Mouse (Mus musculus) retina, postnatal 1 day (tissue): ENCODE measurements around the gene Fbxo45.
A peak's percentile ranks its signal among the peaks of the same experiment; 100 is the strongest.
"Not testable (repeated sequence)": the region's sequence is repeated elsewhere in the genome, so short reads cannot be mapped to it uniquely, and the experiment has no call there.

Experiments used
- DNase-seq: peaks from one replicate; pipeline ENCODE4 v3.0.0-alpha.2; 2012

Fbxo45 gene

GRCm38 (mm10) chr16:32246952-32247370, at the start of gene Fbxo45, which contains the start of gene Wdr53:
Fbxo45 (minus strand) TSS chr16:32247158.
Wdr53 (plus strand) TSS chr16:32247227.
- peak; percentile 98 for DNase-seq

- no peak for DNase-seq
Observed at GRCm38 (mm10) chr16:32291821-32292220, 44.9 kb upstream of the Fbxo45 start.

- DNase-seq = no peak
Observed at GRCm38 (mm10) chr16:32282608-32283007, 35.6 kb upstream of the Fbxo45 start.

GRCm38 (mm10) chr16:32280211-32280610, 33.3 kb upstream of the Fbxo45 start:
- no peak for DNase-seq

- DNase-seq = no peak
Observed at GRCm38 (mm10) chr16:32278396-32278795, 31.4 kb upstream of the Fbxo45 start.

DNA sequence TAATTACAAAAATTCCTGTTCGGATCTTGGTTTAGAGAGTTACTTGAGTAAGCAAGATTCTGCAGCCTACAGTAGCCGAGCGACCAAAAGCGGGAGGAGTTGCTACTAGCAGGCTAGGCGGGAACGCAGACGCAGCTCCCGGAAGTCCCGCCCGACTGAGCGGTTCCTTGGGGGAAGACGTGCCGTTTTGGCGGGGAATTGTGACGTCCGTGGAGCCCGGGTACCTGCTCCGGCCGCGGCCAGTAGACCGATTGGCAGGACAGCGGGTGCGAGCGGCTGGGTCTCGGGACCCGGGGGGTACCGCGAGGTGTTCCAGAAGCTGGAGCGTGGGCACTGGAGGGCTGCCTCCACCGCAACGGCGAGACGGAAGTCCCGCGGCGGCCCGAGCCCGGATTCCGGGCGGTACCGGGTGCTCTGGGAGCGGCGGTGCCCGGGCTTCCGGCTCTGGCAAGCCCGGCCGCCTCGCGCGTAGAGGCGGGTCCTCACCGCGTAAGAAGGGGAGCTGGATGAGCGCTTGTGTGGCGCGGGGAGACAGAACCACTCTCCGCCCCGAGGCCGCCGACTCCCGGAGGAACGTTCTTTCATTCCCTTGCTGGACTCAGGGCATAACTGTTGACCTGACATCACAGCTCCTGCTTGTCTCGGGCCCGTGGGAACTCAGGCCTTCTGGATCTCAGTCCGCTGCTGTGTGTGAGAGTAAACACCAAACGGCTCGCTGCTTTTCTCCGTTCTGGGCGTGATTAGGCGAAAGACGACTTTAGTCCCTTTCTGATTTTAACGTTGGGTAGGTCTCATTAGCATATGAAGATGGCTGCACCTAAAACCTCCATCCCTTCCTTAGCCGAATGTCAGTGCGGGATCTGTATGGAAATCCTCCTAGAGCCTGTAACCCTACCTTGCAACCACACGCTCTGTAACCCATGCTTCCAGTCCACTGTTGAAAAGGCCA, 30.6 kb upstream of the Fbxo45 start, which contains the start of gene Rnf168:
Rnf168 (plus strand) TSS at position 152 of the 949 bp plus-strand sequence.
- DNase-seq = peak; percentile 93

- no peak for DNase-seq
Observed at GRCm38 (mm10) chr16:32275830-32276229, 28.9 kb upstream of the Fbxo45 start.

GRCm38 (mm10) chr16:32275041-32275440, 28.1 kb upstream of the Fbxo45 start:
- no peak for DNase-seq

DNA sequence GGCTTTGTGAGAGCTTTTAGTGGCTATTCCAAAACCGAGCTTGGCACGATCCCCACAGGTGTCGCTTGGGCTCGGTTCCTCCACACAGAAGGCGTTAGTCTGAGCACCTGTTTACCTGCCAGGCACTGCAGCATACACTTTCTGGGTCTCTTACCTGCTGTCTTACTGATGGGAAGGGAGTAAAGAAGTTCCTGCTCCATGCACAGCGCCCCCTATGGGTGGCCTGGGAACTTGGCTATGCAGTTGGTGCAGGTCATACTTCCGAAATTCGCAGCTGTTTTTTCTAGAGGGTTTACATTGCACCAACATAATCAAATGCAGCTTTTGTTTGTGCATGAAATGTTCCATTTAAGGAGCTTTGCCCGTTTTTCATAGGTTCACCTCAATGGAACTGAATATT, 26.4 kb upstream of the Fbxo45 start:
- peak; percentile 34 for DNase-seq

GRCm38 (mm10) chr16:32271291-32271690, 24.3 kb upstream of the Fbxo45 start, which contains the start of gene Smco1:
Smco1 (plus strand) TSS chr16:32271468.
- DNase-seq = no peak

GRCm38 (mm10) chr16:32264225-32264624, 17.3 kb upstream of the Fbxo45 start:
- not testable (repeated sequence) for DNase-seq

GRCm38 (mm10) chr16:32246351-32246791, 587 bp downstream of the Fbxo45 start:
- peak; percentile 58 for DNase-seq

DNA sequence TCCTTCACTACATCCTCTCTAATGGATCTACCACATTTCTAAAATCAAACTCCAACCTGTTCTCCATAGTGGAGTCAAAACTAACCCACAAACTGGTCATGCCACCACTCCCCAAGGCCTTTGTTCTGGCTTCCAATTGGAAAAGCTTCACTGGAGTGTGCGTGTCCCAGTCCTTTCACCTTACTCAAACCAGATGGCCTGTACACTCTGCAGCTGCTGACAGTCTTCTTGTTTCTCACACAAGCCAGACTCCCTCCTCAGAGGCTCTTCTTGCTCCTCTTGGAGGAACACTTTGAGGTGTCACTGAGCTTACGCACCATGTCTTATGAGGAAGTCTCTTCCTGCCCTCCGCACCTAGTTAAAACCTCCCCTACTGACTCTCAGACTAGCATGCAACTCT, 3.1 kb downstream of the Fbxo45 start:
- DNase-seq = peak; percentile 8

GRCm38 (mm10) chr16:32239428-32240312, 7.3 kb downstream of the Fbxo45 start:
- DNase-seq = no peak

GRCm38 (mm10) chr16:32237930-32238680, 8.9 kb downstream of the Fbxo45 start:
- no peak for DNase-seq

- not testable (repeated sequence) for DNase-seq
Observed at GRCm38 (mm10) chr16:32232050-32232449, 14.9 kb downstream of the Fbxo45 start.

DNA sequence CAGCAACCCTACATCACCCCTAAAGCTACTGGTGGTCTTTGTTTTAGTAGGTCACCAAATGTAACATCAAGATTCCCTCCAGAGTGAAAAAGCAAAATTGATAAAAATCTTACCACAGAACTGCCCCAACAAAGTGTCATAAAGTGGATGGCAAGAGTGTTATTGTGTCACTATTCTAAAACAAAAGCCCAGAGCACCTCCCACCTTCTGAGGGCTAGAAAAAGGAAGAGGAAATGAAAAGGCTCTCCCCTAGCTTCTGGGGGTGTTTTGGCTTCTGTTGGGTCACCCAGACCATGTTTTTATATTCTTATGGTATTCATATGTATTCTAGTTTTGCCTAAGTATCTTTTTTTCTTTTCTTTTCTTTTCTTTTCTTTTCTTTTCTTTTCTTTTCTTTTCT, 24.6 kb downstream of the Fbxo45 start:
- DNase-seq = no peak

DNA sequence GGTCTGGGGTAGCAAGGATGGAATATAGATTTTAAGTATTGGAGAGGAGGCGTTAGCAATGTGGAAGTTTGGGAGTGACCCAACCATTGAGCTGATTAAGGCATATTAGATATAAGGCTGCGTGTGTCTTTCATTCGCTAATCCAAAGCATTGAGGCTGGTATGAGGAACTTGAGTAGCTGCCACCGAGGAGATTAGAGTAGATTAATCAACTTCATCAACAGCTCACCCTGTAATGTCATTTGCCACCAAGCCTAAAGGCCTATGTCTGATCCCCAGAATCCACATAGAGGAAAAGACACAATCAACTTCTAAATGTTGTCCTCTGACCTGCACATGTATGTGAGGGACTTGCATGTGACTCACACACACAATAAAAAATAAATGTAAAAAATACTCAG, 25.2 kb downstream of the Fbxo45 start:
- DNase-seq = peak; percentile 43

DNA sequence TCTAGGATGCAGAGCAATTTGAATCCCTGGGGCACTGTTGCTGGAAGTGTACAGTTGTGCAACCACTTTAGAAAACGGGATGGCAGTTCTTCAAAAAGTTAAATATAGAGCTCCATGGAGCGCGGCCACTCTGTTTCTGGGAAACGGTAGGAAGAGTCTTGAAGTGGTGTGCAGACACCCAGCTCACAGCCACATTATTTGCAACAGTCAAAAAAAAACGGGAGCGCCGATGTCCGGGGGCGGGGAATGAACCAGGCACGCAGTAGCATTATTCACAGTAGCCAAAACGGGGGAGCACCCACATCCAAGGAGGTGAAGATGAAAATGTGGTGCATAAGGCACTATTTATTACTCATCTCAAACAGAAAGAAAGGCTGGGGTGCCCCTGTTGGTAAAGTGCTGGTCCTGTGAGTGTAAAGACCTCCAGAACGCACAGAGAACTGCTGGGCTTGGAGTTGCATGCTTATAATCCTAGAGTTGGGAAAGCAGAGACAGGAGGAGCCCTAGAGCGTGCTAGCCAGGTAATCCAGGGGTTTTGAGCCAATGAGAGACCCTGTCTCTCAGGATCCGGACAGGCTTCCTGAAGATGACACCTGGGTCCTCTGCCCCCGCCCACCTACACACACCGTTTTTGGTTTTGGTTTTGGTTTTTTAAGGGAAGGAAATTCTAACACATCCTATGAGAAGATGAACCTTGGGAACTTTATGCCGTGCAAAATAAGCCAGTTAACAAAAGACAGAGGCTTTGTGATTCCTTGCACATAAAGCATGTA, 32.0 kb downstream of the Fbxo45 start:
- no peak for DNase-seq

GRCm38 (mm10) chr16:32214156-32214555, 32.8 kb downstream of the Fbxo45 start:
- no peak for DNase-seq

DNA sequence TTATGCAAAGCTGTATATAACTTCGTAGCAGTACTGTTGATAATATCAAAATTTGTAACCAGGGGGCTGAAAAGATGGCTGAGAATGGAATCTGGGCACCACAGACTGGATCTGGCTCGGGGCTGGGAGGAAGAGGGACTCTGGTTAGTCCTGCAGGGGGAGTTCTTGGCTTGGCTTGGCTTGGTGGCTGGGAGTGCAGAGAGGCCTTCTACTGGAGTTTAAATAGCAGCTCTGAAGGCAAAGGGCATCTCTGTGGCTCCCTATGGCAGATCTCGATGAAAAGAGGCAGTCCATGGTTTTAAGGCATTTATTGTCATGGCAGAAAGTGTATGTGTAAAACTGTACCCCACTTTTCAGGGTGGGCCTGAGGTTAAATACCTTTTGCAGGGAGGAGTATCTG, 42.1 kb downstream of the Fbxo45 start:
- DNase-seq = no peak

GRCm38 (mm10) chr16:32202681-32203080, 44.3 kb downstream of the Fbxo45 start:
- DNase-seq = no peak
